Mouse (Mus musculus): Measurements from ENCODE around the gene Pds5b.
"Not testable (repeated sequence)": the region's sequence is repeated elsewhere in the genome, so short reads cannot be mapped to it uniquely, and the experiment has no call there.

- not testable (repeated sequence) for TF ChIP-seq MYOD1 (IDR thresholded peaks at IDR 0.05; ENCODE audit: control insufficient read depth in 1 of 3, insufficient read length in 2 of 3, low read depth in 2 of 3); POLR2A (IDR thresholded peaks at IDR 0.05; ENCODE audit: insufficient read length, low read depth); E2F4 (IDR thresholded peaks at IDR 0.05; ENCODE audit: insufficient read depth); POLR2AphosphoS2 (IDR thresholded peaks at IDR 0.05; ENCODE audit: insufficient read length, low read depth); TCF3 (IDR thresholded peaks at IDR 0.05; ENCODE audit: insufficient read length, low read depth); MAX (IDR thresholded peaks at IDR 0.05; ENCODE audit: low read depth); MYOG (IDR thresholded peaks at IDR 0.05; ENCODE audit: control insufficient read depth in 1 of 3, insufficient read depth in 1 of 3, insufficient read length in 2 of 3, low read depth in 2 of 3); CEBPB (IDR thresholded peaks at IDR 0.05; ENCODE audit: insufficient read depth, poor library complexity, severe bottlenecking)
These were observed 9.3 kb downstream of the Pds5b start for GRCm38 (mm10) chr5:150682862-150683261.
